Mouse (Mus musculus) E14TG2a.4 (cell line): ENCODE data around the gene Lmo7.
A peak's percentile ranks its signal among the peaks of the same experiment; 100 is the strongest.

ENCODE experiments used
- H3K27me3 ChIP-seq: 2 replicates; pipeline ENCODE4 v1.6.1; 2014; ENCODE audit warnings: low read length, control low read depth; ENCODE audit not compliant: insufficient read depth
- H3K36me3 ChIP-seq: 2 replicates; pipeline ENCODE4 v1.6.1; 2014; ENCODE audit warnings: low read length, control low read depth; ENCODE audit not compliant: insufficient read depth
- H3K4me1 ChIP-seq: replicated peaks from 2 replicates; pipeline ENCODE4 v1.6.1; 2014; ENCODE audit warnings: low read depth, low read length, control low read depth
- H3K4me3 ChIP-seq: replicated peaks from 2 replicates; pipeline ENCODE4 v1.5.1; 2014; ENCODE audit warnings: mild to moderate bottlenecking, low read length
- H3K9me3 ChIP-seq: 2 replicates; pipeline ENCODE4 v1.6.1; 2014; ENCODE audit warnings: low read length, control low read depth
- CTCF ChIP-seq: conservative IDR thresholded peaks from 2 replicates; pipeline ENCODE4 v1.5.1; 2014; ENCODE audit warnings: low read length
- NANOG ChIP-seq: IDR thresholded peaks from 2 replicates; pipeline ENCODE4 v1.6.1; 2014; ENCODE audit warnings: borderline replicate concordance, low read length, mixed read lengths
- POU5F1 ChIP-seq: IDR thresholded peaks from 2 replicates; pipeline ENCODE4 v1.6.1; 2014; ENCODE audit warnings: low read length, borderline replicate concordance

Lmo7 gene

DNA sequence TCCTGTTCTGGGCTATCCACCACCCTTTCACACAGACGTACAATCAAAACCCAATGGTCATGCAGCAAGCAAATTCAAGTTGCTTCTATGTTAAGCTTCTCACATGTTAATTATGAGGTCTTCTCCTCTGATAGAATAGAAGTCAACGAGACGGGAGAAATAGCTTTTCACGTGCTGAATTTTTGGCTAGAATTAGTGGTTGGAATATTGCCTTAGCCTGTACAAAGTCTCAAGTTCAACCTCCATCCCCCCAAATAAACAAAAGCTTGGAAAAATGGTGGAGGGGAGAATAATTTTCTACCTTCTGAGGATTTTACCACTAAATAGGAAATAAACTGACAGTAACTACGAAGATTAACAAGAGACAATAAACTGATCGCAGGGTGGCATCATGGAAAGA is 42.0 kb downstream of the Lmo7 start:
- H3K36me3 ChIP-seq: no peaks in the 10 kb centered on the region
- TF ChIP-seq CTCF (no peak), NANOG (no peak), POU5F1 (no peak)
- no peaks in the 10 kb centered on the region for H3K27me3 ChIP-seq
- no peaks in the 10 kb centered on the region for H3K9me3 ChIP-seq
- peaks cover 33% of the 10 kb centered on the region for H3K4me1 ChIP-seq
- H3K4me3 ChIP-seq: no peak overlapping the region

DNA sequence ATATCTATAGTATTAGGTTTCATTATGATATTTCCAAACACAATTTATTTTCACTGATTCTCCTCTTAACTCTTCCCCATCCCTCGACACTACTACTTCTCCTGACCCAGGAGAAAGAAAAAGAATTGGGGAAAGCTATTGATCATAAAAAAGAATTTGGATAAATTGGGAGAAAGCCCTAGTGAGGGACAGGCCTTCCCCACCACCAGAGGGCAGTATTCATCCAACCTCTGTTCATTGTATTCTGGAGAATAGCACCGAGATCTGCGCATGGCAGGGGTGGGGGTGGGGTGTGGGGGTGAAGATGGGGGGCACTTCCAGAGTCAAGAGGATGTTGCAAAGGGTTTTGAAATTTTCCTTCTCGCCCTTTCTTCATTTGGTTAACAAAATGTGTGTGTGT is 44.9 kb downstream of the Lmo7 start:
- TF ChIP-seq POU5F1 (no peak), CTCF (peak; percentile 63), NANOG (no peak)
- H3K27me3 ChIP-seq: no peaks in the 10 kb centered on the region
- H3K4me3 ChIP-seq: no peak overlapping the region
- H3K36me3 ChIP-seq: no peaks in the 10 kb centered on the region
- H3K4me1 ChIP-seq: peaks cover 45% of the 10 kb centered on the region
- H3K9me3 ChIP-seq: no peaks in the 10 kb centered on the region

DNA sequence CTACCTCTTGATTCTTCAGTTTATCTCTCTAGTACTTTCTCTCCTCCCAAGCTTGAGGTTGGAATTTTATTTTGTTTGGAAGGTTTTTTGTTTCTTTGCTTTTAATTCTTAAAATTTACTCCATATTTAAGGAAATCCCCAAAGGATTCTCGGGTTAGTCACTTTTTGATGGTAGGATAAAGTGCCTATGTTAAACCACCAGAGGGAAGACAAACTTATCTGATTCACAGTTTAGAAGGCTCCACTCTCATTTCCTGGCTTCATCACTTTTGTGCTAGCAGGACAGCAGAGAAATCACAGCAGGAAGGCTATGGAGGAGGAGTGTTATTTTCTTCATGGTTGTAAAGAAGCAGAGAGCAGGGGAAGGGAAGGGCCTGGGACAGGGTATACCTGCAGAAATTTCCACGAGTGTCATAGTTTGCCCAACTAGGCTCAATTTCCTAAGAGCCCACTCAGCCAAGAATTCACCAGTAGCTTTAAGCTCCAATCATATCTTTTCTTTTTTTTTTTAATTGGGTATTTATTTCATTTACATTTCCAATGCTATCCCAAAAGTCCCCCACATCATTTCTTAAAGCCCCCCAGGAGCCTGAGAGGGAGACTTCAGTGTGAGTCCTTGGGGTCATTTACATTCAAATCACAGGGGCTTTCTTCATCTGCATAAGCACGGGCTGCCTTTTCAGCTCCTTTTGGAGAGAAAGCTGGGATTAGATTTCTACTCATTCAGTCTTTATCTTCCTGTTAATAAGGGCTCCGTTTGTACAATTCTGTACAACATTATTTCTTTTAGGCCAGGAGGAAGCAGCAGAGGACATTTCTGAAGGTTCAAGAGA is 46.8 kb downstream of the Lmo7 start:
- Histone ChIP-seq H3K27me3 (no peaks in the 10 kb centered on the region), H3K4me1 (peaks cover 62% of the 10 kb centered on the region), H3K36me3 (no peaks in the 10 kb centered on the region), H3K9me3 (no peaks in the 10 kb centered on the region), H3K4me3 (no peak overlapping the region; the same call in 1 of the 2 replicates)
- no peak for TF ChIP-seq CTCF
- no peak for TF ChIP-seq POU5F1
- no peak for TF ChIP-seq NANOG

DNA sequence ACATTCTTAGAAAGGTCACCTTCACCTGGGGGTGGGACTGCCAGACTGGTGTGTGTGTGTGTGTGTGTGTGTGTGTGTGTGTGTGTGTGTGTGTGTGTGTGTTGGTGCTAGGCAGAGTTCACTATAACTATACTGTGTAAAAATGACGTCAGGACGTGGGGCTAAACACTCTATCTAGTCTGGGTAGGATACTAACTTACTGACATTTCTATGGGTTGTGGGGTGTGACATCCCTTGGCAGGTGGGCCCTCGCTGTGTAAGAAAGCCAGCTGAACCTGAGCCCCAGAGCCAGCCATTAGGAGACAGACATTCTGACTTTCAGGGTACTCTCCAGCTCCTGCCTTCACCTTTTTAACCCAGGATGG is 47.4 kb downstream of the Lmo7 start:
- peaks cover 67% of the 10 kb centered on the region for H3K4me1 ChIP-seq
- no peaks in the 10 kb centered on the region for H3K27me3 ChIP-seq
- H3K4me3 ChIP-seq: no peak overlapping the region
- no peaks in the 10 kb centered on the region for H3K36me3 ChIP-seq
- H3K9me3 ChIP-seq: no peaks in the 10 kb centered on the region
- no peak for TF ChIP-seq CTCF
- TF ChIP-seq POU5F1: no peak
- no peak for TF ChIP-seq NANOG

DNA sequence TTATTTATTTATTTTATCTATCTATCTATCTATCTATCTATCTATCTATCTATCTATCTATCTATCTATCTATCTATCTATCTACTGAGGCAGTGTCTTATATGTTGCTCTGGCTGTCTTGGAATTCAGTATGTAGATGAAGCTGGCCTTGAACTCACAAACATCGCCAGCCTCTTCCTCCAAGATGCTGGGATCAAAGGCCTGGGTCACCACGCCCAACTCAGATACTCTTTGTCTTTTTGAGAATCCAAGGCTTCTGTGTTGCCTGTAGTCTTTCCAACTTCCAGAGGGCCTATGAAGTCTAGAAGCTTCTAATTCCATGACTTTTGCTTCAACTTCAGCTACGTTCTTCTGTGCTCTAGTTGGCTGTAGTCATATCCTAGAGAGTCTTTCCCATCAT is 48.7 kb downstream of the Lmo7 start:
- H3K4me3 ChIP-seq: no peak overlapping the region
- H3K36me3 ChIP-seq: no peaks in the 10 kb centered on the region
- H3K4me1 ChIP-seq: peaks cover 70% of the 10 kb centered on the region
- no peaks in the 10 kb centered on the region for H3K27me3 ChIP-seq
- TF ChIP-seq NANOG: no peak
- TF ChIP-seq CTCF: no peak
- TF ChIP-seq POU5F1: no peak
- H3K9me3 ChIP-seq: no peaks in the 10 kb centered on the region

DNA sequence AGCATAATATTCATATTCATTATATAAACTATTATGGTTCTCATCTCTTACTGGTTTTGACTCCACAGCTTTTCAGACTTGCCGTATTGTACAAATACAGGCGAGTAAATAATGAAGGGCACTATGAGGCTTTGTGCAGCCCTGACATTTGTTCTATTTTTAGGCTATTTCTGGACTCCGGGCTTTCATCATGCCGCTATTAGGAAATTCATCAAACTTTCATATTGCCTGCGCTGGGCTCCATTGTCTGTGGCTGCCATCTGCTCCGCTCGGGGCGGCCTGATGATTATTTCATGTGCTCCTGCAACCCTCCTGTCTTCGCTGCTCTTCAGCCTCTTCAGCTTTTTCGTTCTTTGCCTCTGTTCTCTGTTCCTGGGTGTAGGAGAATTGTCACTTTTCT is 50.3 kb downstream of the Lmo7 start:
- Histone ChIP-seq H3K4me3 (no peak overlapping the region), H3K4me1 (peaks cover 68% of the 10 kb centered on the region), H3K9me3 (no peaks in the 10 kb centered on the region), H3K36me3 (no peaks in the 10 kb centered on the region), H3K27me3 (no peaks in the 10 kb centered on the region)
- no peak for TF ChIP-seq CTCF
- TF ChIP-seq NANOG: no peak
- no peak for TF ChIP-seq POU5F1

DNA sequence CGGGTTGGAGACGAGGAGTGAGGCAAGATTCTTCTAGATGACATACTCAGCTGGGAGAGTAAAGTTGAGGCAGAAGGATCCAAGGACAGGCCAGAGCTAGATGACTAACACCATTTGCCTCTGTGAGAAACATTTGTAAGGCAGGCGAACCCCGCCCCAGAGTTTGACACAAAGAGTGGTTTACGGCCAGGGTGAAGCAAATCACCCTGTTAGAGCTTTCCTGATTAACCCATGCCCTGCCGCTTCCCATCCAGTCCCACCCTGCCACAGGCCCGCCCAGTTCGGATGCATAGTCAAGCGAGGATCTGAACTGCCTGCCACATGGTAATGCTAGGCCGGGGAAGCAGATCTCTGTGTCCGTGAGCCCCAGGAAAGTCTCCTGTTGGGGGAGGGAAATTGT is 51.5 kb downstream of the Lmo7 start:
- Histone ChIP-seq H3K36me3 (no peaks in the 10 kb centered on the region), H3K4me3 (0 out of 2 replicates have a peak overlapping the region, but pooled peaks have one; percentile 20), H3K27me3 (no peaks in the 10 kb centered on the region), H3K9me3 (no peaks in the 10 kb centered on the region), H3K4me1 (peaks cover 67% of the 10 kb centered on the region)
- TF ChIP-seq POU5F1 (no peak), CTCF (no peak), NANOG (no peak)

DNA sequence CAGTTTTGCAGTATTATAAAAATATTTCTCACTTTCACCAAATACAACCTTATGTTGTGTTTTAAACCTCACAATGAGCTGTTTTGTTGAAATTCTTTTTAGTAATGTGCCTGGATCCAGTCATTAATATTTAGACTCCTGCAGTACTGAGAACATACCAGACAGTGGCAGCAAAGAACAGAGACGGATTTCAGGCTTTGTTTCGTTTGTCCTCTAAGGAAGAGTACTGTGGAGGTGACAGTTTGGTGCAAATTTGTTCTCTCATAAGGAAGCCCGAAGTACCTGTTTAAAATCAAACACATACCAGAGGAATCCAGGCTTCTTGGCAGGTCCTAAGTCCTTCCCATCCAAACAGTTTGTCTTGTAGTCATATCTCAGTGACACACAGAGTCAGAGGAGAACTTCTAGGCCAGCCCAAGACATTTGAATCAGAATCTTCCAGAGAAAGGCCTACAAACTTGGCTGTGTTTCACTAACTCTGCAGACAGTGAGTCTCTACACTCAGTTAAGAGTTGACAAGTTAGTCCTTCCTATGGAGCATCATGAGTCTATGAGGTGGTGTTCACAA is 52.3 kb downstream of the Lmo7 start:
- peaks cover 68% of the 10 kb centered on the region for H3K4me1 ChIP-seq

More for the DNA sequence above, 52.3 kb downstream of the Lmo7 start:
- H3K4me3 ChIP-seq: no peak overlapping the region
- no peaks in the 10 kb centered on the region for H3K36me3 ChIP-seq
- TF ChIP-seq POU5F1: no peak
- peak; percentile 55 for TF ChIP-seq CTCF
- no peak for TF ChIP-seq NANOG
- no peaks in the 10 kb centered on the region for H3K27me3 ChIP-seq
- H3K9me3 ChIP-seq: no peaks in the 10 kb centered on the region
